Mouse (Mus musculus) T-helper 1 cell (primary cell): Measurements from ENCODE around the gene Nup93.

Source experiments
- in situ Hi-C: fragments of 300-600 bp; cut with MboI, MseI; formaldehyde crosslinking; loops from one replicate; pipeline ENCODE4 v1.15.1; 2025; ENCODE audit warnings: high pct_unique_total_duplicates

Nup93 gene

DNA sequence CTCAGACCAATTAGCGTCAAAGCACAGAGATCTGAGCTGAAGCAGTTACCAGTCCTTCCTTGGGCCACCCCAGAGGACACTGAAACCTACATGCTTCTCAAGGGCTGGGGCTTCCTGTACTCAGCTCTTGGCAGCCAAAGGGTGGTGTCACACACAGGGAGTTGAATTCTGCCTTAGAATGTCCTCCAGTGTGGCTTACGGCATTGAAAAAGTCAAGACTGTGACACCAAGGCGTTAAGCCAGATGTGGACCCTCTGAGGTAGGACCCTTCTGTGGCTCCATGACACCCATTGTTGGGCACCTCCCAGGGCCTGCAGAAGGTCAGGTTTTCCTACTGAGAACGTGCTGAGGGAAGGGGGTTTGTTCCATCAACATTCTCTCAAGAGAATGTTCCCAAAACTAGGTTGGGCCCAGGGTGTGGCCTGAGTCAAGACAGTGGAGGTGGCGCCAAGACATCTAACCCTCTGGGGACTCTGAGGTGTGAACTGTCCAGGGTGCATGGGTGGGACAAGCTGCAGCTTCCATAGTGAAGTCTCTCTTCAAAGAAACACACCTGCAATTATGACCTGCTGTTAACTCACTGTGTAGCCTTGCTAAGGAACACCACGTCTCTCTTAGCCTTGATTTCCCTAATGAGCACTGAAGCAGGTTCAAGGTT, 147.5 kb downstream of the Nup93 start:
- in situ Hi-C loops = no loop called here

DNA sequence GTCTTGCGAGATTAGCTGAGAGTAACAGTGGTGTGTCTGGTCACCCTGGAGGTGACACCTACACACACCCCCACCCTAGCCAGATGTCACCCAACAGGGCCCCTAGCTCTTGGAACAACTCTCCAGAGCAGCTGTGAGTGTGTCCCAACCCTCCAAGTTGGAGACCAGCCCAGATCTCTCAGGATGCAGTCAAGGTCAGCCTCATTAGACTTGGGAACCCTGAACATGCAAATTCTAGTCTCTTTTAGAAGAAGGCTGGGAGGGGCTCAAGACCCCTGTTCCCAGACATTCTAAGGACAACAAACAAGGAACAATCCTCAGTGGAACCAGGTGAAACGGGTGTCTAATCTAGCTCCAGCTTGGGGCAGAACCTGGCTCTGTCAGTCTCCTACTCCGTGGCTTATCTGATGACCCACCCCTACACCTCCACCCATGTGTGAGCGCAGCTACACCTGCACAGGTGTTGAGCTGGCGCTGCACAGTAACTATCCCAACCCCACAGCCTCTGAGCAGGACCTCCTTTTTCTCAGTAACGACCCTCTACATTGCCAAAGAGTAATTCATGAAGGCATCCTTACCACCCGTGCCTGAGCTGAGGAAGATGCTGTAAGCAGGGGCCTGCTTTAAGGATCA, 148.4 kb downstream of the Nup93 start:
- in situ Hi-C loops = no loop called here

DNA sequence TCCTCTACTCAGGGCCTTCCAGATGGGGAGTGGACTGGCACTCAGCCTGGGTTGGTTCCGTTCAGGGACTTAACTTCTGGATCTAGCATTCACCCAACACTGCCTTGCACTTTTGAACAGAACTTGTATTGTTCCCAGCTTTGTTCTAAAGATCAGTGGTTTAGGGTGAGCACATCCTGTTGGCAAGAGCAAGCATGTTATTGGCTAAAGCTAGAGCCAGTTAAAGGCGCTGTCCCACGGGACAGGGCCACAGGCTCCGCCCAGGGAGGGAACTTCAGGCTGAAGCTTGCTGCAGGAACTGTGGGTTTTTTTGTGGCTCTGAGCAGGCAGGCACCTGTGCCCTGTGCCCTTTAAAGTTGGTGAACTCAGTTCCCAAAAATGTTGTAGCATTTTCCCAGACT, 148.9 kb downstream of the Nup93 start:
- in situ Hi-C loops = no loop called here

DNA sequence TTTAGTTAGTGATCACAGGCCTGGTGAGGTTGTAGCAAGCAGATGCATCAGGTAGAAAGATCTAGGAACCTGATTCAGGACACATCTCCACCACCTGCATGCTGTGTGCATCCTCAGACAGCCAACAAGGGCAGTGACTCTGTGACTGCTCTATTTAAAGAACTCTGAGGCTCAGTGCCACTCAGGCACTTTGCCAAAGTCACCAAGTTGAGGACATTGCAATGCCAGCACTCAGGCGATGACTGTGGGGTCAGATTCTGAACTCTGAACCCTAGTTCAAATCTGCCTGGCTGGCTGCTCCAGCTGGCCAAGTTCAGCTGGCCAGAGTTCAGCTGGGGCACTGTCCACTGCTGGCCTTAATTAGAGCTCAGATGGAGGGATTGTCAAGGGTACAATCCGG, 149.5 kb downstream of the Nup93 start:
- in situ Hi-C loops = no loop called here

DNA sequence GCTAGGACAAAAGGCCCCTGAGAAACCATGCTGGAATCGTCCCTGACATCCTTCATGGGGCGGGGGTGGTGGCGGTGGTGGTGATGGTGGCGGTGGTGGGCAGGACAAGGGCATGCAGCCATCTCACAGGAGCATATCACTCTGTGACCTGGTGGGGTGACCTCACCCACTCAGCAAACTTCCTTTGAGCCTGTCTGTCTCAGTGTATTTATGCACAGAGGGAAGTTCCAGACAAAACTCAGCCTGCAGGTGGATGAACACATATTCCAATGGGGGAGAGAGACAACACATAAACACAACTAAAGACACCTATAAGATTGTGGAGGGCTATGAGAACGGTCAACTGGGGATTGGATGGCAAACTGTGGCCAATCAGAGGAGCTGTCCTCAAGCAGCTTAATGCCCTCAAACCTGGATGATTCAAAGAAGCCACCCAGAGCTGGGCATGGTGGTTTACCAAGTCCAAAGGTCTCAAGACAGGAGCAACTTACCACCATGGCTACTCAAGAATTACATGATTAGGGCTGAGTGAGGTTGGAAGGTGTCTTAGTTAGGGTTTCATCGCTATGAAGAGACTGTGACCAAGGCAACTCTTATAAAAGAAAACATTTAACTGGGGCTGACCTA, 150.4 kb downstream of the Nup93 start:
- in situ Hi-C loops = no loop called here

DNA sequence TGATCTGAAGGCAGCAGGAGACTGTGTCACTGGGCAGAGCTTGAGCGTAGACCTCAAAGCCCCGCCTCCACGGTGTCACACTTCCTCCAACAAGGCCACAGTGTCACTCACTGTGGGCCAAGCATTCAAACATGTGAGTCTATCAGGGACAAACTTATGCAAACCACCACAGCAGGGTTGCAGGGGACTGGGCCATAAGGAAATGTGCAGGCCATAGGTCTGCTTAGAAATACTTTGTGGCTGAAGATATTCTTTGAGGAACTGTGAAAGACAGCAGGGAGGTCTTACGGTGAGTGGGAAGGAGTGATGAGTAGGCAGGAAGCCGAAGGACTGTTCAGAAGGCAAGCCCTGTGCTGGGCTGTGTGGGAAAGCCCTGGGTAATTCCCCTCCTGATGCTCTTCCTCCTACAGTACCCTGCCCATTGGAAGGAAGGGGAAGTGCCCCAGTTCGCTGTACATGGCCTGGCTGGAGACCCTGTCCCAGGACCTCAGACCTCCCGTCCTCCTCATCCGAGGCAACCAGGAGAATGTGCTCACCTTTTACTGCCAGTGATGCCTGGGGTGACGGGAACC, 151.1 kb downstream of the Nup93 start:
- in situ Hi-C loops = no loop called here
